Mouse (Mus musculus) kidney, adult 2 months (tissue): ENCODE measurements at regions not wholly inside any gene's neighbourhood (a gene's known extent, or its start where the extent isn't known, plus 50 kb on each side); places are given as distances from the start of the nearest gene placed in this dataset.

Experiments
- CTCF ChIP-seq: fragments of 200-500 bp; conservative IDR thresholded peaks from 2 replicates; pipeline ENCODE4 v1.5.1; 2011; ENCODE audit warnings: low read depth, mild to moderate bottlenecking, control low read depth, low read length, moderate library complexity, mixed read lengths; ENCODE audit not compliant: insufficient read depth, insufficient read length
- POLR2A ChIP-seq: fragments of 200-500 bp; IDR thresholded peaks from one replicate; pipeline ENCODE4 v1.6.1; 2011; ENCODE audit warnings: low read depth, low read length, control low read depth

GRCm38 (mm10) chr10:104032771-104033170 is 110.0 kb upstream of the Gm21293 start:
- TF ChIP-seq CTCF = no peak
- TF ChIP-seq POLR2A = no peak
